Mouse (Mus musculus): ENCODE results near the gene Nrxn3.

The Nrxn3 gene

GRCm38 (mm10) chr12:88722691-88723070, at the start of gene Nrxn3:
TSS of gene Nrxn3 (plus strand) at chr12:88722876.
- no peak for DNase-seq

DNA sequence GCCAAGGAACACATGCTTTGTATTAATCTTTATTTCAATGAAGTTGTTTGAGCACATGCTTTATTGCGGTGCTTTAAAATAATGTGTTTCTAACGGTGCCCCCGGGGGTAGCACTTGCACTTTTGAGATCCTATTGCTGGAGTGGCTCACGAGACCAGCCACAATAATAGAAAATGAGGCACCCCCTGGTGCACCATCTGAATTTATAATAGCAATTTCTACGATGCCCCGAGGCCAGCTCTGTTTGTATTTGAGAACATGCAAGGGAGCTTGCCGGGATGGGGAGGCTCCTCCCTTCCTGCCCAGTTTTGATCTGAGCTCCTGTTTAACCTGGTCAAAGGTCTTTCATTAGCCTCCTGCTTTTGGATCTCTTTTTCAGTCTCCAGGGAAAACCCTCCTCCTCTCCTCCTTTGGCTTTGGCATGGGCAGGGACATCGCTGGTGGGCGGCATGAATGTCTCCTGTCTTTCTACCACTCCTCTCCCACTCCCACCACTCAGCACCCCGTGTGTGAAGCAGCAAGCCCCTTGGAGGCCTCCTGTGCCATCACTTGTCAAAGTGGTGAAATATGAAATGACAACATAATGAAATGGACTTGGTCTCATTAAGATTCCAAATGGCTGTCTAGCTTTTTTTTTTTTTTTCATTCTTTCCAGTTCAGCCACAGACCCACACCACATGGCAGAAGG, 18.4 kb upstream of the Nrxn3 start:
- DNase-seq: no peak

DNA sequence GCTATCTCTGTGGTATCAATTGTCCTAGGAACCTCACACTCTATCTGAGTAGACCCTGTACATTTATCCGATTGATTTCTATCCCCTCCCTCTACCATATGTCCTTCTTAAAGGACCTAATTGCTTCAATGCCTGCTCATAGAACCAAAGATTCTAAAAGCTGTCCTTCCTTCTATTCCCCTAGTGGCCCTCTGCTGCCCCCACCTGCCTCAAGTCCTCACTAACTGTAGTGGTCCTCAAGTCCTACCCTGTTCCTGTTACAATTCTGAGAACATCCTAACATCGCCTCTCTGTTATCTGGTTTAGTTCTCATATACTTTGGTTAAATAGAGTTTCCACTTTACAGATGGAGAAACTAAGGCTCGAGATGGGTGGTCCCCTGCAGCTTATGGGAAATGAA, 16.7 kb upstream of the Nrxn3 start:
- no peak for DNase-seq

DNA sequence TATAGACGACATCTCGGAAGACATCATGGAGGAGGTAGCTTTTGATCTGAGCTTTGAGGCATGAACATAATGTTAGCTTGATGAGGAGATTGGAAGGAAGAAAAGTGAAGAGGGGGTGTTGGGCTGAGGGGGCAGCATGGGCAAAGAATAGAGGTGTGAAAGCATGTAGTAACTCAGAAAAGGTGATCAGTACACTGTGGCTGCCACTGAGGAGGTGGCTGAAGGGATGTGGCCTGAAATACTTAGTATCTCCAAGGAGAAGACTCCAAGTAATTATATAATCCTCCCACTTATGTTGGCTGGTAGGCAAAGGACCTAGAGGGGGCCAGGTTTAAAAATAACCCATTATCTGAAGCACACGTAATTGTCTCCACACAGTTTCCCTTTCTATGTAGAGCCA, 14.9 kb upstream of the Nrxn3 start:
- DNase-seq: no peak

- no peak for DNase-seq
These were observed 13.5 kb upstream of the Nrxn3 start for GRCm38 (mm10) chr12:88709223-88709622.

DNA sequence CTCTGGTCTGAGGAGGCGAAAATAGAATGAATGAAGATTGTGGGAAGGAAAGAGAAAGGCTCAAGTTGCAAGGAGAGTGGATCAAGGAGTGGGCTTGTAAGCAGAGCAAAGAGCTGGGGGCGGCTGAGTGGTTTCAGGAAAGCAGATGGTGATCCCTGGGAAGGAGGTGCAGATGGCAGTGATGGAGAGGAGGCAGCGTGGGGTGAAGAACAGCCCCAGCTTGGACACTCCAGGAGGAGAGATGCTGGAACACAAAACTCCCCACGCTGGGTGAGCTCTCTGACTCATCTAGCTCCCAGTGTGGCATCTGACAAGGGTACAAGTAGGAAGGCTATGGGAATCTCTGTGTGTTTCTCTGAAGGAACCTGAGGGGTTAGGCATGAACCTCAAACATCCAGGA, 9.2 kb upstream of the Nrxn3 start:
- no peak for DNase-seq

DNA sequence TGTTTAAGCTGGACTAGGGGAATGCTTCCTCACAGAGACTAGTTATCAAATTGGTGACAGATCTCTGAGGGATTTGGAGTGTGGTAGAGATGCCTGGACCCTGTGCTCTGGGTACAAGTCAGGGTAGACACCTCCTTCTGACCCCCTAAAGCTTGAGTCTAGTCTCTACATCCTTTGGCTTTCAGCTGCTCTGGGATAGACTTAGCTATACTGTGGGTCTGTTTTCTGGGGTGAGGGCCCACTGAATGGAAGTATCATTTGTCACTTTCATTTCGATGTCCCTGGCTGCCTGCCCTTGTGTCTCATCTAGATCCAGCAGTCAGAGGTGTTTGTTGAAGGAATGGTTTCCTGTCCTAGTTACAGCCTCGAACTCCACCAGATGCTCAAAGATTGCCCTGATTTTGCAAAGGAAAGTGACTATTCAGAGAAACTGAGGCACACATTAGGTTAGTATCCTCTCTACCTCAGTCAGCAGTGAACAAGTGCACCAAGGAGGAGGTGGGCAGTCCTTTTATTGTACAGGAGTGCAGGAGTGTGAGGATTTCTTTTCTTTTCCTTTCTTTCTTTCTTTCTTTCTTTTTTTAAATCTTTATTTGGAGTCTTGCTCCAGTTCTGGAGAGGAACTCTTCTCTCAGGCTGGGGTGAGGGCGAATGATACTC, 515 bp upstream of the Nrxn3 start:
- no peak for DNase-seq

GRCm38 (mm10) chr12:88726316-88726715, 3.6 kb downstream of the Nrxn3 start:
- DNase-seq: no peak

DNA sequence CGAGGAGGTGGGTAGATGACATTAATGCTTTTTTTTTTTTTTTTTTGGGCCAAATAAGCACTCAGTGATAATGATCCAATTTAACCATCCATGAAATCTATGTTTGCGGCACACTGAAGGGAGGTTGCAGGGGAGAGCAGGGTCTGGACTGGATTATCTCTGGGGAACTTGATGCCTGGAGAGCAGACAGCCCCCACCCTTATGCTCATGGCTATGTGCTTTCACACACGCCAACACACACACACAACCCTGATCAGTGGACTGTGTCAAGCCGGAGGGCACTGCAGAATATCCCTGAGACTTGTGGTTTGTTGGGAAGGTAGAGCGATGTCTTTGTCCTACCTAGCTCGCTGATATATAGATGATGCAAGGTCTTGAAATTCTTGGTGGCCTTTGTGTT, 4.1 kb downstream of the Nrxn3 start:
- DNase-seq: no peak

GRCm38 (mm10) chr12:88730720-88731119, 8.0 kb downstream of the Nrxn3 start:
- DNase-seq: no peak

GRCm38 (mm10) chr12:88735045-88735444, 12.4 kb downstream of the Nrxn3 start:
- DNase-seq: no peak

DNA sequence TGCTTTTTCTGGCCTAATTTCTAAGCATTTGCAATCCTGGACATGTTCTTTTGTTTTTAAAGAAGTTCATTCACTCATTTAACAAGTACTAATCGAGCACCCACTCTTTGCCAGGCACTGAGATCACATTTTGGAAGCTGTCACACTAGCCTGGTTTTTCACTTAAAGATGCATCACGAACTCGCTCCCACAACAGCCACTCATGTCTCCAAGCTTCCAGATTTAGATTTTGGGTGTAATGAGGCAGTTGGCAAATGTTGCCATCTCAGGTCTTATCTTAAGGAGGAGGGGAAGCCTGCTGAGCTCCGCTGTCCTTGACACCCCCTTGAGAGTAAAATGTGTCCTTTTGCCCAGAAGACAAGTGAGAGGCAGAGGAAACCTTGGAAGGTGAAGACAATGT, 14.4 kb downstream of the Nrxn3 start:
- DNase-seq: no peak

- DNase-seq: no peak
These were observed 15.9 kb downstream of the Nrxn3 start for GRCm38 (mm10) chr12:88738616-88739015.

DNA sequence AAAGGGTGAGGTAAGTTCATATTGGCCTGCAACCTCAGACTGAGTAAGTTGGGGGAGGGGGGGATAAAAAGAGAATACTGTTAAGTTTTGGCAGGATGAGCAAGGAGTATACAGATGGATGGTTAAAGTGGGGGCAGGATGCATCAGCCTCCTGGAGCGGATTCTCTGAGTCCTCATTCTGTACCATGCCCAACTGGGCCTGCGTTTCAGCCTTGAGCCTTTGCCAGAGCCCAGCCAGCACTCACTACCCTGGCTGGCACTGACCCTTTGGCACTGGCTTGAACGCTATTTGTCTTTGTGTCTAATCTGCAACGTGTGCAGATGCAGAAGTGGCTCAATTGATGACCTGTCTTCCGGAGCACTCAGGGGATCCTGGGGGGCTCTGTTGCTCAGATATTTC, 24.1 kb downstream of the Nrxn3 start:
- DNase-seq: no peak

- DNase-seq: no peak
These were observed 42.1 kb downstream of the Nrxn3 start for GRCm38 (mm10) chr12:88764791-88765190.

DNA sequence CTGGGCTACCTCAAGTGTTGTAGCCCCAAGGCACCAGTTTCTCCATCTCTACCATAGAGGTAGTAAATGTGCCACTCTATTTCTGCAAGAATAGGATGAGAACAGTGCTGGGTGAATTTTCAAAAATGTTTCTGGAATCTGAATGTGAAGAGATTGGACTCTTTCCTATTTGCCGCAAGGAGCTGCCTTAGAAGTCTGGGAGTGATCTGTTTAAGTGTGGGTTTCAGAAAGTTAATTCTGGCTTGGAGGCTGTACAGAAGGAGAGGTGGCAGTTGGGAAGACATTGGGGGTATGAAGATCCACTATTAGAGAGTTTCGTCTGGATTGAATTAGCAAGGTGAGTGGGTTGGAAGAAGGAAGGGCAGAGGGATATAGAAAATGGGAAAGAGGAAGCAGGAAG, 52.0 kb downstream of the Nrxn3 start:
- no peak for DNase-seq

DNA sequence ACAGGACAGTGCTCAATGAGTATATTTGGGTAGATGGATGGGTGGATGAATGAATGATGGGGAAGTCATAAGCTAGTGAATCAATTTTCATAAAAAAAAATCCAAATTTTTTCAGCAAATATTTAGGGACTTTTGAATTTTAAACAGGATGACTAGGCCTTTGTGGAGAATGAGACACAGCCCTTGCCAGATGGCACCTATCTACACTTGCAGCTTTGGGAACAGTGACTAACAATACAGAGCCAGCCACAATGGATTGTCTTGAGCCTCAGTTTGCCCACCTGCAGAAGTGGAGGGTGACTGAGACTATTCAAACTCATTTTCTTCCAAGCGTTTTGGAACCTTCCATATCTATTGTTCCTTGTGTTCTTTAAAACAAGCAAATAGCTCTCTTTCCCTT, 55.4 kb downstream of the Nrxn3 start:
- no peak for DNase-seq

- no peak for DNase-seq
These were observed 61.8 kb downstream of the Nrxn3 start for GRCm38 (mm10) chr12:88784199-88785147.

- no peak for DNase-seq
These were observed 70.6 kb downstream of the Nrxn3 start for GRCm38 (mm10) chr12:88793314-88793713.

DNA sequence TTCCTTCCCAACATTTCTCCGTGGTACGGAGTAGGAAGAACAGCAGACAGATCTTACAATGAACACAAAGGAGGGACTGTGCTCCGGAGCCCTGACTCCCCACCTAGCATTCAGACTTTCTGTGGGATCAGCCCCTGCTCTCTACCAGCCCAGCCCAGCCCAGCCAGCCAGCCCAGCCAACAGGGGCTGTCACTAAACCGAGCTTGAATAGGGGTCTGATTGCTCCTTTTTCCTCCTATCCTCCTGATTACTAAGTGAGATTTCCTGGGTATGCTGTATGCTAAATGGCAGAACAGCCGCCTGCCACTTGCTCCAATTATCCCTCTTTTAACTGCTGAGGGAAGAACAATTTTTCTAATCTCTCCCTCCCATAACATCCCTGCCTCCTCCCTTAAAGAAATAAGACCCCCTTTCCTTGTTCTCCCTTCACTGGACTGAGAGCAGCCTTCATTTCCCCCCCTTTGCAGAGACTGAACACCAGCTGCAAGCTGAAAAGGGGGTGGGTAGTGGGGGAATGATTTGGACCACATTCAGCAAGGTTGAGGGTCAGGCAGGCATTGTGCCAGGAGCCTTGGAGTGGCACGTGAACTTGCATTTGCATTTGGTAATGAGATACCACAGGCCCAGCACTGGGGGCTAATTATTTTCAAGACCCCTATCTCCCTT, 78.4 kb downstream of the Nrxn3 start:
- DNase-seq: no peak

- DNase-seq: no peak
These were observed 79.0 kb downstream of the Nrxn3 start for GRCm38 (mm10) chr12:88801656-88802007.

DNA sequence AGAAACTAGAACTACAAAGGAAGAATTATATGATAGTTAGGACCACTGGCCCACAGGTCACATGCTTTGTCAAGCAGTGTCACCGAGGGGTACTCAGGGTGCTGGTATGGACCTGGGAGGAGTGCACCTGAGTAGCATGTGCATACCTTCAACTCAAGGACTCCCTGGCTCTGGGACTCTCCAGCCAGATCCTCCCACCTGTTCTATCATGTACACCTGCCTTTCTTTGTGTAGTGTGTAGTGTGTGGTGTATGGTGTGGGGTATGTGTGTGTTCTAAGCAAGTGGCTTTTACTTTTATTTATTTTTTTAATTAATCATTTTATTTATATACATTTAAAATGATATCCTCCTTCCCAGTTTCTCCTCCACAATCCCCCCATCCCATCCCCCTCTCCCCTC, 86.3 kb downstream of the Nrxn3 start:
- no peak for DNase-seq

DNA sequence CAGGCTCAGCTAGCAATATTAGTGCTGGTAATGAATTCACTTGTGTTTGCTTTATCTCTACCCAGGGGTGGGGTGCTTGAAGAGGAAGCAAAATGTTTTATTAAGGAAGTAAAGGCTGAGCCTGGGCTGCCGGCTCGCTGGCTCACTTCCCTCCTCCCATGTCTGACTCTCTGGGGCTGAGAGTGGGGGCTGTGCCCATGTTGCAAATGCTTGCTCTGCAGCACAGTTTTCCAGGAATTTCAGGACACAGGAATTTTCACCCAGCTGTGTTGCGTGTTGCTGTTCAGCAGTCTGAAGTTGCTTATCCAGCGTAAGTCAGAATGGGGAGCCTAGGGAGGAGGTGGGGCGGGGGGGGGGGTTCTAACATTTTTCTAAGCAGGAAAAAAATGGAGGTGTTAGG, 89.5 kb downstream of the Nrxn3 start:
- no peak for DNase-seq

Data from spleen, adult 18-20 months (tissue).